Mouse (Mus musculus) gastrocnemius, postnatal 14 days (tissue): Measurements from ENCODE around the gene Atp8b3. TPM values are rescaled to one million over a fixed set of nuclear protein-coding genes. Genes with fewer than 3 reads are reported as not detected.

ENCODE experiments used
- DNase-seq: peaks from one replicate; pipeline ENCODE4 v3.0.0; 2021; ENCODE audit warnings: mixed read lengths
- intact Hi-C: fragments of 180-260 bp; cut with DNase I; formaldehyde crosslinking; loops from one replicate; pipeline ENCODE4 v1.15.1; 2025; ENCODE audit warnings: low total_unique reads
- total RNA-seq, 2 experiments: library from RNA; stranded (reverse); gene quantifications; 2 replicates each; pipeline ENCODE4 v1.2.3; 2021

The Atp8b3 gene
- total RNA-seq, 2 experiments from 2014 or later = not detected

GRCm38 (mm10) chr10:80535071-80535470 is 3.9 kb downstream of the Atp8b3 start:
- DNase-seq = no peak
- intact Hi-C loops = no loop called here

GRCm38 (mm10) chr10:80533704-80534103 is 5.2 kb downstream of the Atp8b3 start:
- intact Hi-C loops = no loop called here
- DNase-seq = no peak

DNA sequence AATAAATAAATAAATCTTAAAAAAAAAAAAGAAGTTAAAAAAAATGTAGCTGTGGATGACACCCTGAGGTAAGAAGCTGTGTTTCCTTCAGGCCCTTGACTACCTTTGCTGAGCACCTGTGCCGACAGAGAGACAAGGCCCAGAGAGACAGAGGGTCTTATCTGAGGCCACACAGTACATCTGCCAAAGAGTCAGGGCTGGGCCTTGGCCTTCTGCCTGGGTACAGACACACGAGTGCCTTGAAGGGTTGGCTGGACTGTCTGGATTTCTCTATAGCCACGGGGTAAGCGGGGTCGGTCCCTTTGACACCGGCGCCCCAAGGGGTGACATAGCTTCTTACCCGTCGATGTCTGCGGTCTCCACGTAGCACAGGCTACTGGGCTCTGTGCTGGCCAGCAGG is 6.1 kb downstream of the Atp8b3 start:
- DNase-seq = no peak

DNA sequence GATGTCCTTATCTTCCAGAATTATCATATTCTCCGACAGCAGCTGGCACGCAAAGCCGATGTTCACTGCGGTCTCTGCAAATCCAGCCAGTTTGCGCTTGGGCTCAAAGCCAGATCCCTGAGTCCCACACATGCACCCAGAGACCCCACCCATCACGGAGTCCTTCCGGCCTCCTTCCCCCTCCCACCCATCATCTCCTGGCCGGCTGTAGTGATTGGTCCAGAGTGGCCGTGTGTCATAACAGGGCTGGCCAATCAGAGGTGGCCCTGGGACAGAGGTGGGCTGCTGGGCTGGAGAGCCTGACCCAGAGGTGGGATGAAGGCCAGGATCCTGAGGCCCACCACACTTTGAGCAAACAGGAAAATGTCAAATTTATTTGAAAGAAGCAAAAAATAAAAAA is 12.8 kb downstream of the Atp8b3 start:
- intact Hi-C loops = no loop called here
- no peak for DNase-seq

More for the DNA sequence above, 6.1 kb downstream of the Atp8b3 start:
- intact Hi-C loops = no loop called here

DNA sequence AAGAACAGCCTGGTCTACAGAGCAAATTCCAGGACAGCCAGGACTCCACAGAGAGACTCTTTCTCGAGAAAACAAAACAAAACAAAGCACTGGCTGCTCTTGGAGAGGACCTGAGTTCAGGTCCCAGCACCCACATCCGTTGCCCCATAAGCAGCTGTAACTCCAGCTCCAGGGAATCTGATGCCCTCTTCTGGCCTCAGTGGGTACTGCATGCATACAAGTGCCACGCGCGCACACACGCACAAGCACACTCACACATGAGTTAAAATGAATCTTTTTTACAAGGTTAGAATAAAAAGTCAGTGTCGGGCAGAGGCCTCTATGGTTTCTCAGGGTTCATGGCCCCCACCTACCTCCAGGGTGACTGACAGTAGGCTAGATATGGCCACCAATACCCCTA is 15.6 kb downstream of the Atp8b3 start:
- intact Hi-C loops = no loop called here
- DNase-seq = no peak

GRCm38 (mm10) chr10:80519287-80519686 is 19.6 kb downstream of the Atp8b3 start:
- intact Hi-C loops = loop anchor here (10.0 kb wide), 1 partner anchor 154 kb away; no protein-coding TSS in a partner anchor

GRCm38 (mm10) chr10:80513739-80514138 is 25.2 kb downstream of the Atp8b3 start:
- intact Hi-C loops = loop anchor here (10.0 kb wide), 1 partner anchor 149 kb away; no protein-coding TSS in a partner anchor
- no peak for DNase-seq

More at GRCm38 (mm10) chr10:80519287-80519686, 19.6 kb downstream of the Atp8b3 start:
- no peak for DNase-seq

DNA sequence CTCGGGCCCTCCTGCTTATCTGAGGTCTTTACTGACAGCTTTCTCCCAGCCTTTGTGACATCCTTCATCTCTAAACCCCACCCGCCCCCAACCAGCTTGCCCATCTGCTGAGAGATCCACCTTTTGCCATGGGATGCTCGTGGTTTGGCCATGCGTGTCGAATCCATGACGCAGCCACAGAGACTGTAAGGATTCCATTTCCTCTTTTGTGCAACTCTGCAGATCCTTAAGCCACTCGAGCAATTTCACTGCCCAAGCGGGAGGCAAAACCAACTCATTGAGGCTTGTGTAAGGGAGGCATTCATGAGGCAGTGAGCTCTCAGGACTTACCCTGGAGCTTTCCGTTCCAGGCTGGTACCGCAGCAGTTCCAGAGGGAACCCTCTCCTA is 28.7 kb downstream of the Atp8b3 start:
- no peak for DNase-seq
- intact Hi-C loops = loop anchor here (10.0 kb wide), 1 partner anchor 145 kb away; no protein-coding TSS in a partner anchor

DNA sequence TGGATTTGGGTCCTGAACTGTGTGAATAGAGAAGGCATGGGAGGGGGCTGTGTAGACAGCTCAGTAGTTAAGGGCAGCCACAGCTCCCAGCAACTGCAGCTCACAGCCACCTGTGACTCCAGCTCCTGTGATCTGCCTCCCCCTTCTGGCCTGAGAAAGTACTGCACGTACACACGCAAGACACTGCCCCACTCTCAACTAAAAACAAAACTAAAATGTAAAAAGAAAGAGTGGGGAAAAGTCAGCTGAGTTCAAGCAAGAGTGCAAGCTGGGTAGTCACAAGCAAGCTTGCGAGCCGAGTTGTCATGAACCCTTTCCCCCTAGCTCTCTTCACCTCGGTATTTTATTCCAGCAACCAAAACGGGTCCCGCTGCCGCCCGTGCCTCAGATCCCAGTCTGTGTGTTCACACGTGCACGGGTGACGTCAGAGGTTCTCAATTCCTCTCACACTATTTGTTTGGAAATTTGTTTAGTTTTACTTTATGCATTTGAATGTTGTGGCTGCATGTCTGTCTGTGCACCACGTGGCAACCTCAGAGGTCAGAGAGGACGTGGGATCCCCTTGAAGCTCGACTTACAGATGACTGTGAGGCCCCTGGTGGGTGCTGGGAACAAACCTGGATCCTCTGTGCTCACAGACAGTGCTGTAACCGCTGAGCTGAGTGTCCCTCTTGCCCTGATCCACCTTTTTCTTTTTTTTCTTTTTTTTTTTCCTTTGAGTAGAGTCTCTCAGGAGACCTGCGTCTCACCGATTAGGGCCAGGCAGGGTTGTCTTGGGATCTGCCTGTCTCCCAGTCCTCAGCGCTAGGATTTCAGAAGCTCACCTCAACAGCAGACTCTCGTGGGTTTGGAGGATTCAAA is 29.3 kb downstream of the Atp8b3 start:
- intact Hi-C loops = loop anchor here (2.0 to 10.0 kb wide), 2 partner anchors 63 to 145 kb away; no protein-coding TSS in a partner anchor
- peak; percentile 72 for DNase-seq

- intact Hi-C loops = no loop called here
- peak; percentile 58 for DNase-seq
These were observed 32.7 kb downstream of the Atp8b3 start for GRCm38 (mm10) chr10:80506222-80506621.

DNA sequence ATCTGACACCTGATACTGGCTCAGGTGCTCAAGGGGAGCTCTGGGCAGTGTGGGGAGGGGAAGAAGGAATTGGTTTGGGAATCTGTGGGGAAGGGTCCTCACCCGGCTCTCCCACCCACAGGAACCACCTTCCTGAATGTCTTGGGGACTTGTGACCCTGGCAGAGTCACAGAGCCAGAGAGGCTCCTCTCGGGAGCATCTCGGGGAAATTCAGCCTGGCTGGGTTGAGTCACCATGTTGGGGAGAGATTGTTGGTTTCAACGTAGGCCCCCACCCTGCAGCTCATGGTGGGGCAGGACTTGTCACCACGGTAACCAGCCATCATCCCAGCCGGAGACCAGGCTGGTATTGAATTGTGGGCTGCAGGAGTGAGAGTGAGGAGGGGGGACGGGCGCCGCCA is 34.2 kb downstream of the Atp8b3 start:
- no peak for DNase-seq
- intact Hi-C loops = no loop called here

DNA sequence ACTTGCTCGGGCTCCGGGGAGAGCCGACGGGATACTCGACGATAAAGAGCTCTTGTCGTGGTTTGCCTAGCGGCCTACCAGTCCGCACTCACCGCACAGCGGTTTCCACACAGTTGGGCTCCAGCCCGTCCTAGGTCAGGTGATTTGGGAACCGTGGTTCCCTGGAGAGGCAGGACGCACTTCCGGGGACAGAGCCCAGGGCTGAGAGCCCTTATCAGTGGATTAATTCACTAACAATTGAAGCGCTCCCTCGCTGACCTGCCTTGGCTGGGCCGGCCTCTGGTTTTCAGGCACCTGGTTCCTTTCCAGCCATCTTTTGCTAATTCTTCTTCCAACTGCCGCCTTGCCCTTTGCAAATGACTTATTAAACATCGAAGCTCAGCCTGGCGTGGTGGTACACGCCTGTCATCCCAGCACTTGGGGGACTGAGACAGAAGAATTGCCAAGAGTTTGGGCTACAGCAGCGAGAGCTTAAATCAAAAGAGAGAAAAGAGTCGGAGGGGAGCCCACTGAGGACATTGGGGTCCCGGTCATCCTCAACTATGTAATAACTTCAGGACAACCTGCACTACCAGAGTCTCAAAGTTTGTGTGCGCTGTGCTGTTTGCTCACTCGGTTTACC is 35.2 kb downstream of the Atp8b3 start:
- intact Hi-C loops = no loop called here
- DNase-seq = no peak

DNA sequence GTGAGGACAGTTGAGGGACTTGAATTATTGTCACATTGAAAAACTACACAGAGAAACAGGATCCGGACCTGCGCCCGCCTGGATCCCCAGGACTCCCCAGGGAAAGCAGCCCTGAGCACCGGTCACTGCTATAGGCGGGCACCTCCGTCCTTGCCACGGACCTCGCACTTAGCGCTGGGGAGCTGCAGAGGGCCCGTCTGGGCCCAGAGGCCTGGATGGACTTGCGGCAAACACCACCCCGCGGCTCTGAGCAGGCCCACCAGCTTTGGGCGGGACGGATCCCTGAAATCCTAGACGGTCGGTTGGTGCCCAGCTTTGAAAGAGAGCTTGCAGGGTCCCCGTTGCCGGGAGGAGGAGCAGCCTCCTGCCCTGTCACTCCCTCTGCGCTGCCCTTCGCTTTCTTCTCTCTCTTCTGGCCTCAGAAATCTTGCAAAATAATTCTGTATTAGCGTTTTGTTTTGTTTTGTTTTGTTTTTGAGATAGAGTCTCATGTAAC is 36.1 kb downstream of the Atp8b3 start:
- intact Hi-C loops = no loop called here
- no peak for DNase-seq

- DNase-seq = no peak
- intact Hi-C loops = no loop called here
These were observed 36.6 kb downstream of the Atp8b3 start for GRCm38 (mm10) chr10:80502291-80502690.

GRCm38 (mm10) chr10:80496421-80496820 is 42.5 kb downstream of the Atp8b3 start:
- intact Hi-C loops = no loop called here

GRCm38 (mm10) chr10:80495901-80496300 is 43.0 kb downstream of the Atp8b3 start:
- intact Hi-C loops = no loop called here
- DNase-seq = no peak

More at GRCm38 (mm10) chr10:80496421-80496820, 42.5 kb downstream of the Atp8b3 start:
- no peak for DNase-seq

- intact Hi-C loops = no loop called here
- DNase-seq = peak; percentile 47
These were observed 44.2 kb downstream of the Atp8b3 start, which contains the start of gene Onecut3 for GRCm38 (mm10) chr10:80494732-80495131. TSS of gene Onecut3 (plus strand) at chr10:80494835.

- peak; percentile 71 for DNase-seq
- intact Hi-C loops = no loop called here
These were observed 48.9 kb downstream of the Atp8b3 start for GRCm38 (mm10) chr10:80490051-80490450.

GRCm38 (mm10) chr10:80486862-80487379 is 52.0 kb downstream of the Atp8b3 start:
- intact Hi-C loops = no loop called here

GRCm38 (mm10) chr10:80481002-80481401 is 57.9 kb downstream of the Atp8b3 start:
- DNase-seq = no peak
- intact Hi-C loops = no loop called here

More at GRCm38 (mm10) chr10:80486862-80487379, 52.0 kb downstream of the Atp8b3 start:
- DNase-seq = no peak
